Mouse (Mus musculus) heart, postnatal 0 days (tissue): ENCODE data around the gene Fancm. TPM values are rescaled to one million over a fixed set of nuclear protein-coding genes. Genes with fewer than 3 reads are reported as not detected.

ENCODE experiments used
- ATAC-seq: fragments of 200-750 bp; cut with Nextera tagmentation; 2 replicates; pipeline ENCODE4 v1.8.0; 2017; ENCODE audit warnings: low read depth, moderate number of reproducible peaks, moderate library complexity; ENCODE audit not compliant: insufficient read depth
- DNase-seq: peaks from one replicate; pipeline ENCODE4 v3.0.0-alpha.2; 2016; ENCODE audit warnings: low spot score
- H3K27ac ChIP-seq: fragments of 300-500 bp; sonication (generic); 2 replicates; pipeline ENCODE4 v1.5.1; 2014; ENCODE audit warnings: low read depth, mild to moderate bottlenecking
- H3K27me3 ChIP-seq: fragments of 300-500 bp; sonication (generic); 2 replicates; pipeline ENCODE4 v1.6.1; 2014; ENCODE audit warnings: low read length, mixed read lengths; ENCODE audit not compliant: control insufficient read depth, insufficient read depth
- H3K36me3 ChIP-seq: fragments of 300-500 bp; sonication (generic); replicated peaks from 2 replicates; pipeline ENCODE4 v1.6.1; 2014; ENCODE audit warnings: low read length, mixed read lengths; ENCODE audit not compliant: control insufficient read depth, insufficient read depth
- H3K4me1 ChIP-seq: fragments of 300-500 bp; sonication (generic); 2 replicates; pipeline ENCODE4 v1.6.1; 2014; ENCODE audit warnings: antibody characterized with exemption; ENCODE audit not compliant: control insufficient read depth, insufficient read depth
- H3K4me2 ChIP-seq: fragments of 300-500 bp; sonication (generic); 2 replicates; pipeline ENCODE4 v1.6.1; 2014; ENCODE audit warnings: low read depth, mild to moderate bottlenecking, low read length, moderate library complexity
- H3K4me3 ChIP-seq: fragments of 300-500 bp; sonication (generic); 2 replicates; pipeline ENCODE4 v1.5.1; 2014; ENCODE audit warnings: low read depth, low read length
- H3K9ac ChIP-seq: fragments of 300-500 bp; sonication (generic); replicated peaks from 2 replicates; pipeline ENCODE4 v1.6.1; 2014; ENCODE audit warnings: low read depth, low read length, mixed read lengths
- H3K9me3 ChIP-seq: fragments of 300-500 bp; sonication (generic); replicated peaks from 2 replicates; pipeline ENCODE4 v1.6.1; 2016; ENCODE audit warnings: low read length; ENCODE audit not compliant: control insufficient read depth
- CTCF ChIP-seq: IDR thresholded peaks from 2 replicates; pipeline ENCODE4 v1.5.1; 2016; ENCODE audit warnings: antibody characterized with exemption, control low read depth, low read depth
- EP300 ChIP-seq: IDR thresholded peaks from 2 replicates; pipeline ENCODE4 v1.6.1; 2016; ENCODE audit warnings: antibody characterized with exemption, low read depth
- WGBS: fragments of 180-500 bp; shearing (Covaris S2); extraction: QIAGEN DNeasy Blood & Tissue Kit; methylation state at CpG from one replicate; pipeline ENCODE4 v1.1.7; 2014; 5-methylcytosine and 5-hydroxymethylcytosine counted together
- polyA plus RNA-seq: library from polyadenylated mRNA; unstranded; fragments of >200 nt; fragmentation: Nextera tagmentation; extraction: Ambion mirVana; gene quantifications from 2 replicates; pipeline ENCODE4 v1.2.1, GENCODE M21; 2015
- total RNA-seq: library from RNA; depleted of rRNA; stranded (reverse); fragments of >200 nt; gene quantifications from 2 replicates; pipeline ENCODE4 v1.2.3, GENCODE M21; 2014; ENCODE audit warnings: low replicate concordance; rRNA removed

The Fancm gene
- total RNA-seq (4.6 and 7.6 TPM in 2 replicates), polyA plus RNA-seq (4.5 and 5.0 TPM in 2 replicates)

DNA sequence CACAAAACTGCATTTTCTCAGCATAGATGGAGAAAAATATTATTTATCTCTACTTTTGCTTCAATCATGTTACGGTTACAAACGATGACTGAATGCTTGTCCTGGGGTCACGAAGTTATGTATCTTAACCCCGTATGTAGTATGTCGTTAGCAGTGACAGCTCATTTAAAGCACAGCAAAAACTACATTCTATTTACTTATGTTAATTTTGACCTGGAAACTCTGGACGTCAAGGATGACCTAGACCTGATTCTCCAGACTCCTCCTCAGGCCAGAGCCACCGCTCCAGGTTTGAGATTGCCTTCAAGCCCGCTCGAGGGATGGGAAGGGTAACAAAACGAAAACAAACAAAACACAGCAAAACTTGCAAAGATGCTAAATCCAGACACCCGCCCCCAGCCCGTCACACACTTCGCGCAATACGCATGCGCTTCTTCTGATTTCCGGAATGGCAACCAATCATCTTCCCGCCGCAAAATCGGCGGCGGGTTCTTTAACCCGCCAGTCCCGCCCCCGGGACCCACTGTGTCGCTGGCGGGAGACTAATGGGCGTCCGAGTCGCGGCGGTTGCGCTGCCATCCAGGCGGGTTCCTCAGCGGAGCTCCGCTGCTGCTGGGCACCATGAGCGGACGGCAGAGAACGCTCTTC, at the start of gene Fancm:
Gene Fancm (plus strand): TSS at position 519 of the 648 bp plus-strand sequence.
- H3K4me2 ChIP-seq: peak within 1 kb of the TSS; percentile 97
- H3K27me3 ChIP-seq: no peaks in the 10 kb centered on the region
- peak within 1 kb of the TSS; percentile 96 for H3K4me3 ChIP-seq
- no peaks in the 10 kb centered on the region; the same call in 1 of the 2 replicates for H3K36me3 ChIP-seq
- H3K9ac ChIP-seq: peak within 1 kb of the TSS; percentile 86
- DNase-seq (peak; percentile 81), ATAC-seq (peak; percentile 36)
- no peaks in the 10 kb centered on the region for H3K9me3 ChIP-seq
- peak within 1 kb of the TSS; percentile 95 for H3K27ac ChIP-seq
- TF ChIP-seq EP300 (no peak), CTCF (no peak)
- 2% methylated on average over 36 of the region's 39 CpGs for whole genome bisulfite sequencing
- peaks cover 16% of the 10 kb centered on the region for H3K4me1 ChIP-seq

GRCm38 (mm10) chr12:65035839-65036189, 39.6 kb upstream of the Fancm start:
- H3K27me3 ChIP-seq: no peaks in the 10 kb centered on the region
- peak overlapping the region; percentile 61 for H3K4me2 ChIP-seq
- H3K4me1 ChIP-seq: peaks cover 22% of the 10 kb centered on the region
- ATAC-seq (no peak; the same call in 1 of the 2 replicates), DNase-seq (no peak)
- peak overlapping the region; percentile 81 for H3K27ac ChIP-seq
- H3K4me3 ChIP-seq: peak overlapping the region; percentile 75
- 48% methylated on average over 8 of the region's 8 CpGs for WGBS
- TF ChIP-seq CTCF (no peak), EP300 (no peak)
- H3K9ac ChIP-seq: peak overlapping the region; percentile 73
- H3K36me3 ChIP-seq: no peaks in the 10 kb centered on the region; the same call in 1 of the 2 replicates
- 0 out of 2 replicates have a peak, but pooled peaks cover 2% of the 10 kb centered on the region for H3K9me3 ChIP-seq

GRCm38 (mm10) chr12:65036190-65036870, 39.1 kb upstream of the Fancm start, which contains the start of gene Prpf39:
Prpf39 (plus strand) TSS chr12:65036333.
- peak; percentile 91 for DNase-seq
- Histone ChIP-seq H3K4me2 (peak within 1 kb of the TSS; percentile 61), H3K4me1 (peaks cover 22% of the 10 kb centered on the region), H3K9ac (peak within 1 kb of the TSS; percentile 73), H3K36me3 (no peaks in the 10 kb centered on the region; the same call in 1 of the 2 replicates), H3K27ac (peak within 1 kb of the TSS; percentile 81), H3K4me3 (peak within 1 kb of the TSS; percentile 75), H3K9me3 (0 out of 2 replicates have a peak, but pooled peaks cover 2% of the 10 kb centered on the region), H3K27me3 (no peaks in the 10 kb centered on the region)
- under 1% methylated on average over 60 of the region's 65 CpGs for WGBS
- TF ChIP-seq CTCF (no peak), EP300 (no peak)
- ATAC-seq: peak; percentile 96

DNA sequence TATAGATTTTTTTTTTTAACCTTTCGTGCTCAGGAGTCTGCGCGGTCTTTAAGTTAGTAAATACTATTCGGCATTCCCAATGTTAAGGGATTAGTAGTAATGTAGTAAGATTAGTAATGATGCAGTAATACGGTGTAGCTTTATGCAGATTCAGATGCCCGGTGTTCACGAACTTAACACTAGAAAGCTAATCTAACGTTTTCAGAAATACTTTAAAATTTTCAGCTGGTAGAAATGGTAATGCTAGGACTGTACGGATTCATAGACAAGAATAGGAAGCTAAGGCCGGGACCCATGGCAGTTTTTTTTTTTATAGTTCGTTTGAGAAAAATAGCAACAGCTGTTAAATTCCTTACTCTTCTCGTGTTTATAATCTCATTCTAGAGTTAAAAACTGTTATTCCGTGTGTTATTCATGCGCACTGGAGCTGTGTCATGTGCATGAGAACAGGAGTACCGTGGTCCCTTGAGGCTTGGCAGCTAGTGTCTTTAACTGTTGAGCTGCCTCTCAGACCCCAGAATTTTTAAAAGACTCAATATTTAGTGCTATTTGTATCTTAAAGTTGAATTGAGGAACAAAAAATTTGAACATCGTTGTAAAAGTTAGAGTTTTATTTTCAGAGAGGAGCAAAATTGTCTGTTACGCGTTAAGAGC, 38.4 kb upstream of the Fancm start:
- Histone ChIP-seq H3K9me3 (0 out of 2 replicates have a peak, but pooled peaks cover 2% of the 10 kb centered on the region), H3K27ac (no peak overlapping the region), H3K4me3 (peak overlapping the region; percentile 75), H3K36me3 (no peaks in the 10 kb centered on the region; the same call in 1 of the 2 replicates), H3K9ac (peak overlapping the region; percentile 73), H3K4me2 (peak overlapping the region; percentile 61), H3K4me1 (peaks cover 22% of the 10 kb centered on the region), H3K27me3 (no peaks in the 10 kb centered on the region)
- ATAC-seq: no peak
- WGBS: 9% methylated on average over 18 of the region's 18 CpGs
- peak; percentile 36 for DNase-seq
- TF ChIP-seq CTCF (no peak), EP300 (no peak)

GRCm38 (mm10) chr12:65037546-65037937, 37.9 kb upstream of the Fancm start:
- TF ChIP-seq CTCF: no peak
- no peak for TF ChIP-seq EP300
- Histone ChIP-seq H3K36me3 (peaks cover 5% of the 10 kb centered on the region), H3K4me3 (peak overlapping the region; percentile 75), H3K9me3 (0 out of 2 replicates have a peak, but pooled peaks cover 2% of the 10 kb centered on the region), H3K27ac (no peak overlapping the region), H3K9ac (peak overlapping the region; percentile 73; the same call in 1 of the 2 replicates), H3K4me2 (peak overlapping the region; percentile 61), H3K4me1 (peaks cover 22% of the 10 kb centered on the region), H3K27me3 (no peaks in the 10 kb centered on the region)
- DNase-seq: peak; percentile 44
- ATAC-seq: no peak
- WGBS: 11% methylated on average over 4 of the region's 4 CpGs
